Mouse (Mus musculus) liver, embryonic 13.5 days (tissue): ENCODE measurements at regions not wholly inside any gene's neighbourhood (a gene's known extent, or its start where the extent isn't known, plus 50 kb on each side); places are given as distances from the start of the nearest gene placed in this dataset.

Source experiments
- ATAC-seq: fragments of 200-750 bp; cut with Nextera tagmentation; 2 replicates; pipeline ENCODE4 v1.8.0; 2017; ENCODE audit warnings: low read depth, mild to moderate bottlenecking, moderate number of reproducible peaks, moderate library complexity
- DNase-seq: peaks from one replicate; pipeline ENCODE4 v3.0.0; 2022
- H3K27ac ChIP-seq: fragments of 300-500 bp; sonication (generic); 2 replicates; pipeline ENCODE4 v1.5.1; 2015; ENCODE audit warnings: moderate library complexity, mild to moderate bottlenecking, inconsistent platforms
- H3K27me3 ChIP-seq: fragments of 300-500 bp; sonication (generic); 2 replicates; pipeline ENCODE4 v1.6.1; 2015; ENCODE audit warnings: mild to moderate bottlenecking, inconsistent platforms
- H3K36me3 ChIP-seq: fragments of 300-500 bp; sonication (generic); 2 replicates; pipeline ENCODE4 v1.6.1; 2015; ENCODE audit warnings: mild to moderate bottlenecking, inconsistent platforms
- H3K4me1 ChIP-seq: fragments of 300-500 bp; sonication (generic); replicated peaks from 2 replicates; pipeline ENCODE4 v1.6.1; 2015; ENCODE audit warnings: inconsistent platforms
- H3K4me2 ChIP-seq: fragments of 300-500 bp; sonication (generic); 2 replicates; pipeline ENCODE4 v1.6.1; 2015; ENCODE audit warnings: inconsistent platforms, mild to moderate bottlenecking, moderate library complexity
- H3K4me3 ChIP-seq: fragments of 300-500 bp; sonication (generic); replicated peaks from 2 replicates; pipeline ENCODE4 v1.5.1; 2015; ENCODE audit warnings: mild to moderate bottlenecking, inconsistent platforms
- H3K9ac ChIP-seq: fragments of 300-500 bp; sonication (generic); 2 replicates; pipeline ENCODE4 v1.6.1; 2015; ENCODE audit warnings: mild to moderate bottlenecking, inconsistent platforms
- H3K9me3 ChIP-seq: fragments of 300-500 bp; sonication (generic); replicated peaks from 2 replicates; pipeline ENCODE4 v1.6.1; 2016; ENCODE audit warnings: inconsistent platforms
- whole genome bisulfite sequencing: fragments of 180-500 bp; shearing (Covaris S2); methylation state at CpG from one replicate; pipeline ENCODE4 v1.1.7; 2015; ENCODE audit not compliant: insufficient replicate concordance; 5-methylcytosine and 5-hydroxymethylcytosine counted together

- no peaks in the 10 kb centered on the region for H3K27me3 ChIP-seq
- H3K27ac ChIP-seq: no peak overlapping the region
- ATAC-seq: no peak
Observed at GRCm38 (mm10) chr10:117551234-117552048, 77.9 kb upstream of the Cpm start.

GRCm38 (mm10) chr10:117549854-117550605 lies 79.3 kb upstream of the Cpm start:
- no peak overlapping the region for H3K27ac ChIP-seq
- H3K4me3 ChIP-seq: no peak overlapping the region
- no peak overlapping the region for H3K9ac ChIP-seq
- ATAC-seq (no peak), DNase-seq (no peak)
- H3K9me3 ChIP-seq: 0 out of 2 replicates have a peak, but pooled peaks cover 5% of the 10 kb centered on the region
- no peaks in the 10 kb centered on the region for H3K27me3 ChIP-seq
- H3K36me3 ChIP-seq: no peaks in the 10 kb centered on the region
- H3K4me2 ChIP-seq: no peak overlapping the region
- H3K4me1 ChIP-seq: no peaks in the 10 kb centered on the region
- WGBS: 76% methylated on average over 16 of the region's 16 CpGs

More at GRCm38 (mm10) chr10:117551234-117552048, 77.9 kb upstream of the Cpm start:
- DNase-seq: no peak
- H3K4me2 ChIP-seq: no peak overlapping the region
- WGBS: 63% methylated on average over 13 of the region's 13 CpGs
- no peak overlapping the region for H3K4me3 ChIP-seq
- no peaks in the 10 kb centered on the region for H3K36me3 ChIP-seq
- H3K9ac ChIP-seq: no peak overlapping the region
- 0 out of 2 replicates have a peak, but pooled peaks cover 5% of the 10 kb centered on the region for H3K9me3 ChIP-seq
- H3K4me1 ChIP-seq: no peaks in the 10 kb centered on the region

GRCm38 (mm10) chr10:117549506-117549830 lies 79.8 kb upstream of the Cpm start:
- Histone ChIP-seq H3K36me3 (no peaks in the 10 kb centered on the region), H3K9ac (no peak overlapping the region), H3K9me3 (0 out of 2 replicates have a peak, but pooled peaks cover 5% of the 10 kb centered on the region), H3K27ac (no peak overlapping the region), H3K27me3 (no peaks in the 10 kb centered on the region), H3K4me2 (no peak overlapping the region), H3K4me3 (no peak overlapping the region), H3K4me1 (no peaks in the 10 kb centered on the region)
- WGBS: 79% methylated on average over 4 of the region's 4 CpGs
- ATAC-seq: no peak
- DNase-seq: no peak

- no peaks in the 10 kb centered on the region for H3K4me1 ChIP-seq
- no peak for ATAC-seq
- WGBS: 78% methylated on average over 23 of the region's 23 CpGs
Observed at GRCm38 (mm10) chr10:117548775-117549505, 80.4 kb upstream of the Cpm start.

GRCm38 (mm10) chr10:117548262-117548661 lies 81.0 kb upstream of the Cpm start:
- WGBS: 75% methylated on average over 4 of the region's 4 CpGs

More at GRCm38 (mm10) chr10:117548775-117549505, 80.4 kb upstream of the Cpm start:
- Histone ChIP-seq H3K9ac (no peak overlapping the region), H3K27ac (no peak overlapping the region), H3K36me3 (no peaks in the 10 kb centered on the region), H3K9me3 (0 out of 2 replicates have a peak, but pooled peaks cover 5% of the 10 kb centered on the region), H3K27me3 (no peaks in the 10 kb centered on the region), H3K4me2 (no peak overlapping the region), H3K4me3 (no peak overlapping the region)
- no peak for DNase-seq

GRCm38 (mm10) chr10:117547275-117547674 lies 82.0 kb upstream of the Cpm start:
- Histone ChIP-seq H3K27ac (no peak overlapping the region), H3K4me3 (no peak overlapping the region), H3K27me3 (no peaks in the 10 kb centered on the region), H3K36me3 (no peaks in the 10 kb centered on the region), H3K9ac (no peak overlapping the region), H3K4me1 (no peaks in the 10 kb centered on the region), H3K9me3 (0 out of 2 replicates have a peak, but pooled peaks cover 5% of the 10 kb centered on the region), H3K4me2 (no peak overlapping the region)
- no peak for DNase-seq
- 66% methylated on average over 6 of the region's 6 CpGs for WGBS
- no peak for ATAC-seq

More at GRCm38 (mm10) chr10:117548262-117548661, 81.0 kb upstream of the Cpm start:
- Histone ChIP-seq H3K27ac (no peak overlapping the region), H3K4me1 (no peaks in the 10 kb centered on the region), H3K36me3 (no peaks in the 10 kb centered on the region), H3K9ac (no peak overlapping the region), H3K4me3 (no peak overlapping the region), H3K4me2 (no peak overlapping the region), H3K27me3 (no peaks in the 10 kb centered on the region), H3K9me3 (0 out of 2 replicates have a peak, but pooled peaks cover 5% of the 10 kb centered on the region)
- ATAC-seq: no peak
- DNase-seq: no peak

- H3K9me3 ChIP-seq: no peaks in the 10 kb centered on the region
- H3K27ac ChIP-seq: no peak overlapping the region
- no peaks in the 10 kb centered on the region for H3K36me3 ChIP-seq
- DNase-seq (no peak), ATAC-seq (no peak)
- no peak overlapping the region for H3K4me2 ChIP-seq
- no peak overlapping the region for H3K4me3 ChIP-seq
- WGBS: 62% methylated on average over 5 of the region's 5 CpGs
- no peak overlapping the region for H3K9ac ChIP-seq
- no peaks in the 10 kb centered on the region for H3K27me3 ChIP-seq
- H3K4me1 ChIP-seq: no peaks in the 10 kb centered on the region
Observed at GRCm38 (mm10) chr10:117545842-117546631, 83.3 kb upstream of the Cpm start.

- Histone ChIP-seq H3K4me2 (no peak overlapping the region), H3K27ac (no peak overlapping the region), H3K27me3 (no peaks in the 10 kb centered on the region), H3K36me3 (no peaks in the 10 kb centered on the region), H3K9ac (no peak overlapping the region), H3K9me3 (no peaks in the 10 kb centered on the region), H3K4me3 (no peak overlapping the region), H3K4me1 (no peaks in the 10 kb centered on the region)
- no peak for DNase-seq
- ATAC-seq: no peak
- 70% methylated on average over 15 of the region's 15 CpGs for WGBS
Observed at GRCm38 (mm10) chr10:117544680-117545546, 84.4 kb upstream of the Cpm start.

GRCm38 (mm10) chr10:117543995-117544679 lies 85.2 kb upstream of the Cpm start:
- no peaks in the 10 kb centered on the region for H3K9me3 ChIP-seq
- H3K4me3 ChIP-seq: no peak overlapping the region
- H3K9ac ChIP-seq: no peak overlapping the region
- H3K27ac ChIP-seq: no peak overlapping the region
- no peaks in the 10 kb centered on the region for H3K36me3 ChIP-seq
- ATAC-seq: no peak
- DNase-seq: no peak
- no peak overlapping the region for H3K4me2 ChIP-seq
- 75% methylated on average over 13 of the region's 13 CpGs for WGBS
- no peaks in the 10 kb centered on the region for H3K4me1 ChIP-seq
- H3K27me3 ChIP-seq: no peaks in the 10 kb centered on the region

- Histone ChIP-seq H3K4me1 (no peaks in the 10 kb centered on the region), H3K27ac (no peak overlapping the region), H3K27me3 (no peaks in the 10 kb centered on the region), H3K9ac (no peak overlapping the region), H3K9me3 (no peaks in the 10 kb centered on the region), H3K4me3 (no peak overlapping the region), H3K4me2 (no peak overlapping the region), H3K36me3 (no peaks in the 10 kb centered on the region)
- ATAC-seq (no peak), DNase-seq (no peak)
- 80% methylated on average over 6 of the region's 6 CpGs for WGBS
Observed at GRCm38 (mm10) chr10:117543696-117543950, 85.7 kb upstream of the Cpm start.
